Mouse (Mus musculus) left cerebral cortex, postnatal 4 days (tissue): Measurements from ENCODE around the gene Wfdc12. TPM values are rescaled to one million over a fixed set of nuclear protein-coding genes. Genes with fewer than 3 reads are reported as not detected.
"Not testable (repeated sequence)": the region's sequence is repeated elsewhere in the genome, so short reads cannot be mapped to it uniquely, and the experiment has no call there.

ENCODE experiments used
- DNase-seq: peaks from one replicate; pipeline ENCODE4 v3.0.0-alpha.2; 2022
- intact Hi-C: fragments of 180-260 bp; cut with DNase I; formaldehyde crosslinking; loops from one replicate; pipeline ENCODE4 v1.15.1; 2025
- total RNA-seq, 2 experiments: library from RNA; stranded (reverse); gene quantifications; 2 replicates each; pipeline ENCODE4 v1.2.3; 2021

Gene Wfdc12
- not detected for total RNA-seq

GRCm38 (mm10) chr2:164190576-164190975, at the start of gene Wfdc12:
Gene Wfdc12, minus strand, starts transcription at chr2:164190608.
- intact Hi-C loops = no loop called here
- no peak for DNase-seq

- intact Hi-C loops = no loop called here
- DNase-seq = no peak
Observed at GRCm38 (mm10) chr2:164238366-164238765, 48.0 kb upstream of the Wfdc12 start, which contains the start of gene Svs2. Gene Svs2, minus strand, starts transcription at chr2:164238466.

- intact Hi-C loops = no loop called here
- DNase-seq = no peak
Observed at GRCm38 (mm10) chr2:164232671-164233070, 42.3 kb upstream of the Wfdc12 start.

GRCm38 (mm10) chr2:164228361-164229070, 38.1 kb upstream of the Wfdc12 start:
- intact Hi-C loops = no loop called here
- no peak for DNase-seq

- intact Hi-C loops = no loop called here
- no peak for DNase-seq
Observed at GRCm38 (mm10) chr2:164221522-164221921, 31.1 kb upstream of the Wfdc12 start, which contains the start of gene Wfdc15b. Gene Wfdc15b, minus strand, starts transcription at chr2:164221660.

GRCm38 (mm10) chr2:164219295-164219694, 28.9 kb upstream of the Wfdc12 start:
- intact Hi-C loops = no loop called here
- DNase-seq = no peak

- intact Hi-C loops = no loop called here
- no peak for DNase-seq
Observed at GRCm38 (mm10) chr2:164212711-164213110, 22.3 kb upstream of the Wfdc12 start.

GRCm38 (mm10) chr2:164210892-164211291, 20.5 kb upstream of the Wfdc12 start:
- intact Hi-C loops = no loop called here

GRCm38 (mm10) chr2:164206676-164207075, 16.3 kb upstream of the Wfdc12 start:
- intact Hi-C loops = no loop called here
- DNase-seq = no peak

More at GRCm38 (mm10) chr2:164210892-164211291, 20.5 kb upstream of the Wfdc12 start:
- no peak for DNase-seq

GRCm38 (mm10) chr2:164206011-164206410, 15.6 kb upstream of the Wfdc12 start:
- intact Hi-C loops, DNase-seq: not testable (repeated sequence)

GRCm38 (mm10) chr2:164199626-164200327, 9.4 kb upstream of the Wfdc12 start, which contains the start of gene Wfdc15a:
Gene Wfdc15a, minus strand, starts transcription at chr2:164200130.
- no peak for DNase-seq
- intact Hi-C loops = no loop called here

GRCm38 (mm10) chr2:164196700-164196990, 6.2 kb upstream of the Wfdc12 start:
- intact Hi-C loops = no loop called here
- no peak for DNase-seq

- DNase-seq = no peak
- intact Hi-C loops = no loop called here
Observed at GRCm38 (mm10) chr2:164195971-164196699, 5.7 kb upstream of the Wfdc12 start.

- intact Hi-C loops = no loop called here
- no peak for DNase-seq
Observed at GRCm38 (mm10) chr2:164194959-164195630, 4.7 kb upstream of the Wfdc12 start.

- intact Hi-C loops = no loop called here
- no peak for DNase-seq
Observed at GRCm38 (mm10) chr2:164192279-164192678, 1.9 kb upstream of the Wfdc12 start.

- DNase-seq = no peak
- intact Hi-C loops = no loop called here
Observed at GRCm38 (mm10) chr2:164188722-164189121, 1.7 kb downstream of the Wfdc12 start.

GRCm38 (mm10) chr2:164184145-164184719, 6.2 kb downstream of the Wfdc12 start:
- DNase-seq = no peak

GRCm38 (mm10) chr2:164183340-164183739, 7.1 kb downstream of the Wfdc12 start:
- intact Hi-C loops = no loop called here
- no peak for DNase-seq

More at GRCm38 (mm10) chr2:164184145-164184719, 6.2 kb downstream of the Wfdc12 start:
- intact Hi-C loops = no loop called here

- DNase-seq = no peak
- intact Hi-C loops = no loop called here
Observed at GRCm38 (mm10) chr2:164182692-164183255, 7.6 kb downstream of the Wfdc12 start, which contains the start of gene Wfdc5. Gene Wfdc5, minus strand, starts transcription at chr2:164182742.

- intact Hi-C loops = no loop called here
- no peak for DNase-seq
Observed at GRCm38 (mm10) chr2:164180770-164181169, 9.6 kb downstream of the Wfdc12 start.
